Mouse (Mus musculus) layer of hippocampus, adult 8-10 months (tissue): ENCODE results near the gene Eif3d. TPM values are rescaled to one million over a fixed set of nuclear protein-coding genes. Genes with fewer than 3 reads are reported as not detected.

Experiments
- DNase-seq, 2 experiments: peaks; one replicate each; pipeline ENCODE4 v3.0.0; 2022; ENCODE audit warnings: low spot score in 2 of 2
- total RNA-seq, 4 experiments: library from RNA; stranded (reverse); gene quantifications; 2 replicates each; pipeline ENCODE4 v1.2.4; 2022

The Eif3d gene
- total RNA-seq, 4 experiments from 2014 or later = 85.5 to 112 (median 106) TPM

GRCm38 (mm10) chr15:77920511-77921462, 49.8 kb downstream of the Eif3d start:
- no peak for DNase-seq

- no peak for DNase-seq
Measured at GRCm38 (mm10) chr15:77919441-77919840, 51.2 kb downstream of the Eif3d start.

GRCm38 (mm10) chr15:77916851-77917544, 53.6 kb downstream of the Eif3d start:
- peak; percentile 90 to 95 for DNase-seq

GRCm38 (mm10) chr15:77915287-77915686, 55.3 kb downstream of the Eif3d start:
- DNase-seq = no peak

GRCm38 (mm10) chr15:77914507-77914906, 56.1 kb downstream of the Eif3d start:
- DNase-seq = no peak

GRCm38 (mm10) chr15:77913054-77913453, 57.6 kb downstream of the Eif3d start:
- DNase-seq = no peak

- no peak for DNase-seq
Measured at GRCm38 (mm10) chr15:77912585-77912984, 58.0 kb downstream of the Eif3d start.

- DNase-seq = no peak
Measured at GRCm38 (mm10) chr15:77912048-77912447, 58.6 kb downstream of the Eif3d start.

- DNase-seq = no peak
Measured at GRCm38 (mm10) chr15:77911065-77911464, 59.5 kb downstream of the Eif3d start.

Other genes with a start within 250 kb of the Eif3d start
- gene Apol9b, start 241.8 kb downstream of the Eif3d start, total RNA-seq = not detected
- 10 to 100 TPM in 2 of 4 experiments, 1 to 10 TPM in 2; 6.3 to 14.1 (median 9.1) TPM for gene Apol8, start 213.8 kb downstream of the Eif3d start, total RNA-seq
- gene Myh9, start 128.6 kb downstream of the Eif3d start, total RNA-seq = 100 to 1,000 TPM in 3 of 4 experiments, 10 to 100 TPM in 1; 89.0 to 116 (median 104) TPM
- 100 to 1,000 TPM; 119 to 130 (median 128) TPM for gene Txn2, start 41.8 kb downstream of the Eif3d start, total RNA-seq
- gene Foxred2, start 14.1 kb downstream of the Eif3d start, total RNA-seq = 10 to 100 TPM in 3 of 4 experiments, 1 to 10 TPM in 1; 9.5 to 14.0 (median 13.1) TPM
- 10 to 100 TPM; 30.6 to 36.9 (median 33.2) TPM for gene Cacng2, start 149.2 kb upstream of the Eif3d start, total RNA-seq
- gene Ift27, start 203.3 kb upstream of the Eif3d start, total RNA-seq = 10 to 100 TPM; 20.4 to 29.8 (median 25.7) TPM
- gene Pvalb, start 235.6 kb upstream of the Eif3d start, total RNA-seq = 10 to 100 TPM; 58.2 to 61.8 (median 60.5) TPM